Mouse (Mus musculus): ENCODE measurements around the gene Majin.

DNA sequence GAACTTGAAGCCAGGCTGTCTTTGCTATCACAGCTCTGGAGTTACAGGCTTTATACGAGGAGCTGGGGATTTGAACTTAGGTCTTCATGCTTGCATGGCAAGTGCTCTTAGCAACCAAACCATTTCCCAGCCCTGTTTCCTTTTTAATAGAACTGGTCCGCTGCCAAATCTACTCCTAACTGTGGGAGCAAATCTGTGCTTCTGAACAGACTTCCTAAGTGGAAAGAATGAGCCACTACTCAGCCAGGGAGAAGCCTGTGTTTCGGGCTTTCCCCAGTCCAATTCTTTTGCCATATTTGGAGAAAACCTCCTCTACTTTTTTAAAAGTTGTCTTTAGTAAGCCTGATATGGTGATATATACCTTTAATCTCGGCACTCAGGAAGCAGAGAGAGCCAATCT, 88.5 kb downstream of the Majin start:
- no peak for TF ChIP-seq POLR2A (IDR thresholded peaks at IDR 0.05; ENCODE audit: insufficient read depth, low read length)
- no peak for TF ChIP-seq EP300 (IDR thresholded peaks at IDR 0.05; ENCODE audit: insufficient read depth, low read depth, low read length)
- no peak for TF ChIP-seq CTCF (IDR thresholded peaks at IDR 0.05; ENCODE audit: low read depth, low read length)
